Mouse (Mus musculus) naive thymus-derived CD4-positive, alpha-beta T cell, adult 2 months (primary cell): ENCODE data around the gene Sema4f.
A peak's percentile ranks its signal among the peaks of the same experiment; 100 is the strongest.

Experiments
- DNase-seq: peaks from one replicate; pipeline ENCODE4 v3.0.0-alpha.2; 2011; ENCODE audit warnings: low read depth

Gene Sema4f

GRCm38 (mm10) chr6:82915889-82916288 lies 23.7 kb downstream of the Sema4f start:
- peak; percentile 87 for DNase-seq

DNA sequence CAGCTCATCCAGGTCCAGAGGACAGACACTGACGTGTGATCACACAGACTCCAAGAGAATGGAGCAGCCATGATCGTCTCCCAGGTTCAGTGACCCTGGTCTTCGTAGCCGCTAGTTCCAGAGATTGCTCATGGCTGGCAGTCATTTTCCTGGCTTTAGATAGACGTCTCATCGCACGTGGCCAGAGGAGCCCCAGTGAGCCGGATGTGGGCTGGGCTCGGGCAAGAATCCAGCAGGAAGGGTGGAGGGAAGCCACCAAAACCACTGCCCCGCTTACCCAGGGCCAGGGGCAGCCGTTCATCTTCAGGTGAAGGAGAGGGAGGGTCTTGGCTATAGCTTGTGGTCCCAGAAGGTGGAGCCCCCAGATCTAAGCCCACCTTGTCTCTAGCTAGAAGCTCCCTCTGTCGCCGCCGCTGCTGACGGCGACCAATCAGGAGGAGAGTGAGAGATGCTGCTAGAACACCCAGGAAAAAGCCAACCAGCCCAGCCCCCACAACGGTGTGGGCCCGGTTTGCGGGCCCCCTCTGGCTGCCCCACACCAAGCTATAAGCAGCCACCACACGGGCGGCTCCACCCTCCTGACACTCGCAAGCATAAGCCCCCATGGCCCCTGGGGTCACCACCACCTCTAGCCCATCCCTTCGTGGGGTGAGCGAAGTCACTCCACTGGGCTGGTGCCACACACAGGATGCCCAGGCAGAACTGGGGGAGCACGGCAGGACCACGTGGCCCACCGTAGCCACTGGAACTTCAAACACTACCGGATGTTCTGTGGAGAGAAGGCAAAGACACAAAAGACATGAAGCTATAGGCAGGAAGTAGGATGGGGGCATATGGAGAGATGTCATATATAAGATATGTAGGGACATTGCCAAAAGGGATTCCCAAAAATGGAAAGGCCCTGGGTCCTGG lies 26.0 kb downstream of the Sema4f start:
- peak; percentile 81 for DNase-seq

- DNase-seq = peak; percentile 37
Measured at GRCm38 (mm10) chr6:82911303-82911702, 28.3 kb downstream of the Sema4f start.

- peak; percentile 87 for DNase-seq
Measured at GRCm38 (mm10) chr6:82909136-82909855, 30.3 kb downstream of the Sema4f start.

- DNase-seq = no peak
Measured at GRCm38 (mm10) chr6:82908034-82908433, 31.5 kb downstream of the Sema4f start.

DNA sequence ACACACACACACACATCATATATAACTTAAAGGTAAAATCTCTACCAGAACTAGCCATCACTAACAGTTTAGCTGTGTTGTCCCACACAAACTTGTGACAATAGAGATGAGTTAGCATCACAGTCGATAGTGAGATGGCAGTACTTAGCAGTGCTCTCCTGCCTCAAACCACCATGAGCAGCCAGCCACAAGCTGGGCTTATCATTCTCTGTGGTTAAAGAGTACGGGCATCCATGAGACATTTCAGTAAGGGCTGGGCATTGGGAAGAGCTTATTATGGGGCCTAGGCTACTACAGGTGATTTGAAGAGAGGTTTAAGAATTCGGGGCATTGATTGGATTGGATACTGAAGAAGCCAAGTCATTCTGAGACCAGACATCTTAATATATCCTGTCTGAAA lies 32.6 kb downstream of the Sema4f start:
- DNase-seq = no peak

DNA sequence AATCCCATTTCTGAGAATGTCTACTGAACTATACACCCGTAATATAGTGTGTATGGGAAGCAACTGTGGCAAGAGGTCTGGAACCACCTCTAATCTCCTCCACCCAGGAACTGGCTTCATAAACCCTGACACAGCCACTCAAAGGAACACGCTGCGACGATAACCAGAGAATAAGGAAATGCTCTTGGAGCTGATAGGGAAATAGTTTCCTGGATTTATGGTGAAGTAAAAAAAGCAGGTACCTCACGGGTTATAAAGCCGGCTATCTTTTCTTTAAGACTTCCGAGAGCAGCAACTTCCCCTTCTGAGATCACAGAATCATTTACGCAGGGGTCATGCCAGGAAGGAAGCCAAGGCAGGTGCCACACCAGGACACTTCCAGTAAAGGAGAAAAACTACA lies 37.0 kb downstream of the Sema4f start:
- no peak for DNase-seq

- DNase-seq = no peak
Measured at GRCm38 (mm10) chr6:82898745-82899144, 40.8 kb downstream of the Sema4f start.

GRCm38 (mm10) chr6:82898227-82898626 lies 41.3 kb downstream of the Sema4f start:
- no peak for DNase-seq

DNA sequence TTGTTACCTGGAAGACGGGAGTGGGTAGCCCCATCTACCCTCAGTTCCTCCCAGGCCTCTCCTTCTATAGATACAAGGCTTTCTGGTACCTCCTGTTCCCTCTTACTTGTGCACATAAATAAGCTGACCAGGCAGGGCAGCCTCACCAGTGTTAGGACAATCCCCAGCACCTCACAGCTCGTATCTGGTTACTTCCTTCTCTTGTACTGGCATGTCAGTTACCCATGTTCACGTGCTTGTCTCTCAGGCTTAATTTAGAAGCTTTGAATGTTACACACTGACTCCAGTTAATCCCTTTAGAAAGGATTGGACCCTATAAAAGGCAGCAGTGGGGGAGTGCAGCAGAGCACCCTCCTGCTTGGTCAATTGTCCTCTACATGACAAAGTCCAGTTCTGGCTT lies 42.3 kb downstream of the Sema4f start:
- no peak for DNase-seq

DNA sequence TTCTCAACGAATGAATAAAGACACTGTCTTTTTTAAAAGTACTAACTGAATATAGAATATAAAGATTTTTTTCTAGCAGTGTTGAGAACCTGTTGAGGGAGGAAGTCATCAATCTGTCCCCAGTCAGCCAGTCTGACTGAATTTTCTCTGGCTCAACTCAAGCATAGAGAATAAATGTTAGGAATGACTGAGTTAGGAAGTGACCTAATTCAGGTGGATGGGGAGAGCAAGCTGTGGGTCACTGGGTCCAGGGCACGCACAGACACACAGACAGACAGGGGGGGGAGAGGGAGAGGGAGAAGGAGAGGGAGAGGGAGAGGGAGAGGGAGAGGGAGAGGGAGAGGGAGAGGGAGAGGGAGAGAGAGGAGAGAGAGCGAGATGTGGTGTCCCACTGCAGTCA lies 46.2 kb downstream of the Sema4f start:
- DNase-seq = no peak

DNA sequence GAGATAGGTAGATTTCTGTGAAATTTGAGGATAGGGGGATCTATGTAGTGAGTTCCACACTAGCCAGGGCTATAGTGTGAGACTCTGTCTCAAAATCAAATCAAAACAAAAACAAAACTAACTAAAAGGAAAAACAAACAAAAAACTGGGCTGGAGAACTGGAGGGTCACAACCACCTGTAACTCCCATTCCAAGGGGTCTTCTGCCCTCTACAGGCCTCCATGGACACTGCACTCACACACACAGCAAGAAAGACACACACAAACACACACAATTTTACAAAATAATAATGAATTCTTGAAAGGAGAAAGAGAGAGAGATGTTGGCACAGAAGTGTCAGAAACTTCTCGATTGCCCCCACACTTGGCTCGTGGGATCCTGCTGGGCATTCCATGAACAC lies 47.0 kb downstream of the Sema4f start:
- DNase-seq = no peak

- peak; percentile 25 for DNase-seq
Measured at GRCm38 (mm10) chr6:82891488-82891887, 48.1 kb downstream of the Sema4f start.

DNA sequence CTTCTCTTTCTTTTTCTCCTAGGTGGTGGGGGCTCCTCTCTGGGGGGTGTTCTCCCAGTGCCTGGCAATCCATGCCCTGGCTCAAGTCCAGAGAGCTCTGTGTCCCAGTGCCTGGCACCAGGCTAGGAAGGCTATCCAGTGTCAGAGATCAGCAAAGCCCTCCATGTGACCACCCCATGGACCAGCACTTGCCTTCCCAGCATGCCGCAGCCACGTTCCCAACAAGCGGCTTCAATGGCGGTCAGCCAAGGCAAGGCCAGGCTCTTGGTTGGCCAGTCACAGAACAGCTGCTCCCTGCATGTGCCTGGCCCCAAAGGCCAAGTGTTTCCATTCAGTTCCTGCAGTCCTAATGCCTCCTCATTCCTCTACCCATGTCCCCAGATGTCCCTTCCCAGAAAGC lies 53.2 kb downstream of the Sema4f start:
- DNase-seq = no peak

DNA sequence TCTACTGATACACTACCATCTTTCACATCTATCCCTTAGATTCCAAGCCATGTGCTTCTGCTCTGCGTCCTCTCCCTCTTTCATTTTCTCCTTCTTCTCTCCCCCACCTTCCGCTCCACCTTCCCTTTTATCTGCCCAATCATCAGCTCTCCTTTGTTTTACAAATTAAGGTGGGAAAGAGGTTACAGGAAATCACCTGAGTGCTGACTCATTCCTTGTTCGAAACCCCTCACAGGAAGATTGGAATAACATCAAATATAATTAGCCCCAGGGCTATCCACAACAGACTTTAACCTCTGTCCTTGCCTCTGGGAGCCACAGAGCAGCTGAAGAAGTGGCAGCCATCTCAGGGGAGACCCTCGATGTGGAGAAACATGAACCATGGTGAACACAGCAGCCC lies 53.7 kb downstream of the Sema4f start:
- DNase-seq = no peak

DNA sequence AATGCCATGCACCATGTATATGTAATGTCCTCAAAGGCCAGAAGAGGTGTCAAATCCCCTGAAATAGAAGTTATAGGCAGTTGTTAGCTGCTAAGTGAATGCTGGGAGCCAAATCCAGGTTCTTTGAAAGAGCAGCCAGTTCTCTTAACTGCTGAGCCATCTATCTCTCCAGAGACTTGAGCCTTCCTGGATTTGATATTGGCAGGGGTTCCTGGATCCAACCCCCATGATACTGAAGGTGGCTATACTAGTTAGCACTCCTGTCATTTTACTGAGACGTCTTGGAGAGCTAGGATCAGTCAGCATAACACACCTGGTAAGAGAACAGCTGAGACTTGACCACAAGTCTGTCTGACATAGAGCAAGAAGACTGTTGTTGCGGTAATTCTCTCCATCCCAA lies 54.1 kb downstream of the Sema4f start:
- no peak for DNase-seq

DNA sequence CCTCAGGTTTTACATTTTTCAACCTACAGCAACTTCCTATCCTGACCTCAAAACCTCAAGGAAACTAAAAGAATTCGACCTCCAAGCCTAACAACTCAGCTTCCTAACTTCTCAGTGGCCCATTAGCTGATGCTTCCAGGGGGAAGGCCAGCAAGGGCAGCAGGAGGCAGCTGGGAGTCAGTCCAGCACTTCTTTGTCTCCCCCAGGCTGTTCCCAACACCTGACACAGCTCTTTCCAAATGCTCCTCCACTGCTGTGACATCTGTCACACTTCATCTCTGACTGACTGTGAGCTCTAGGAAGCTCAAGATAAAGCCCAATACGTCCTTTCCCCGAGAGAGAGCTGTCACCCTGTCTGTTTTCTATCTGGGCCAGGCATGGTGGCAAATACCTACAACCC lies 55.0 kb downstream of the Sema4f start:
- no peak for DNase-seq

DNA sequence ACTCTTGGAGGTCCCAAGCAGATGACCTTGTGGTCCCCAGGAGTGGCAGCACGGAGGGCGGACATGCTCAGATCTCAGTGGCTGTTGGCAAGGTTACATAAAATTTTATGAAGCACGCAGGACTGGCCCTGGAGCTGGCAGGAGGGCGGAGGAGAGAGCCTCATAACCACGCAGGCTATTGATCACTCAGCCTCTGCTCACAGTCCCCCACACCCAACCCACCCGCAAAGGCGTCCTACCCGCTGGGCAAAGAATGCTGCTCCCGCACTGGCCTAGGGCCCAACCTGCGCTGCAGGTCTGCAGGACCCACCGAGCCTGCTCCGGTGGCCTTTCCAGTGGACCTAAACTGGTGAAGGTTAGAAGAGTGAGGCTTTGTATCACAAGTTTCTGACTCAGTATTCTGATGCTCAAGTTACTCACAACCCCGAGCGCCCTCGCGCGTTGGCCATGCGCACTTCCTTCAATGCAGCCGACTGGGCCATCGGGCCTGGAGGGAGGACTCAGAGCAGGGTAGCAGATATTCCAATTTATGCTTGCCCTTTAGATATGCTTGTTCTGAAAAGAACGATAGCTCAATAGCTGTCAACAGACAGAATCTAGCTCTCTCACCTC lies 58.0 kb downstream of the Sema4f start:
- DNase-seq = peak; percentile 49

DNA sequence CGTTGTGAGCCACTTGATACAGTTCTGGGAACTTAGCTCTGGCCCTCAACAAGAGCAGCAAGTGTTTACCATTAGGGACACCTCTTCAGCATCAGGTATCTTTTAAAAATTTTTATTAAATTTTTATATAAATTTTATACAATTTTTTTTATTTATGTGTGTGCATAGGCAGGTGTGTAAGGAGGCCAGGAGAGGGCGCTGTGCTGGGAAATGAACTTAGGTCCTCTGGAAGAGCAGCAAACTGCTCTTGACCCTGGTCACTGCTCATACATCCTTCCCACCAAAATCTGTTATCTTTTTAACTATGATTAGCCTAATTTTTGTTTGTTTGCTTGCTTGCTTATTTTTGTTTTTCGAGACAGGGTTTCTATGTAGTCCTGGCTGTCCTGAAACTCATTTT lies 58.8 kb downstream of the Sema4f start:
- DNase-seq = peak; percentile 43

DNA sequence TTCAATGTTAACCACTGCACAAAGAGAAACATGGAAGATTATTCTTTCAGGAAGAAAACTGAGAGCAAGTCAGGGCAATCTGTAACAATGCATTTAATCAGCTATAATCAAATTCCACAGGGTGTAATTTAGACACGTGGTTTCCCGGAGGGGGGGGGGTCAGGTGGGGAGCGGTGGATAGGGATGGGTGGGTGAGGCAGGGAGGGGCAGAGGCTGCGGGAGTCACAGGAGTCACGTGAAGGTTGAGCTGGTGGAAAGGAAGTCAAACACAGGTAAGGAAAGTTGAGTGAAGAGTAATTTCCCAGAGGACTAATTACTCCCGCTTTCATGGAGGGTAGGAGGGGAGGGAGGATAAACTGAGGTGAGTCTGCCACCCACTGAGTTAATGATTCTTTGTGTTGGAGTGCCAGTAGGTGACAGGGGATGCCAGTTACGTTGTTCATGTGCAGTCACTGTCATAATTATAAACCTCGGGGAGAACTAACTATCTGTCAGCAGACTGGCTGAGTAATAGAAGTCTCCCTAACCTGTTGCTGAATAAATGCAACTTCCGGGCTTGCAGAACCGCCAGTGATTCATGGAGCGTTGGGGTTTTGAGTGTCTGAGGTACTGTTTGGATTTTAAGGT lies 60.0 kb downstream of the Sema4f start:
- no peak for DNase-seq

GRCm38 (mm10) chr6:82875509-82875935 lies 64.0 kb downstream of the Sema4f start:
- no peak for DNase-seq

DNA sequence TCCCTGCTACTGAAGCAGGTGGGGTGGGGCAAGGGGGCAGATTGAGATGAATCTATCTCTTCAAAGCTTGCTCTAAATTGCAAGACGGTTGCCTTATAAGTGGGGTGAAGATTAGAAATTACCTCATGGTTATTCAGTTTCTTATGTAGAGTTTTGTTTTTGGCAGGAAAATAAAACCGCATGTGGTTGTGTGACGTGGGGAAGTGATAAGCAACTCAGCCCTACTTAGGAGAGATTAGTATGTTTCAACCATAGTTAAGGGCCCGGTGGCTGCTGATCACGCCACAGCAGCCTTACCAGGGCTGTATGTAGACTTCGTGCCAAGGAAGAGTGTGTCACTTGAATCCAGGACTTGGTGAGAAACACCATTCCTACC lies 67.2 kb downstream of the Sema4f start:
- peak; percentile 68 for DNase-seq
